Mouse (Mus musculus) MN1 (cell line): Measurements from ENCODE around the gene Wfdc15a.
"Not testable (repeated sequence)": the region's sequence is repeated elsewhere in the genome, so short reads cannot be mapped to it uniquely, and the experiment has no call there.

Experiments
- DNase-seq: peaks from one replicate; pipeline ENCODE4 v3.0.0-alpha.2; 2016; ENCODE audit warnings: low spot score

The Wfdc15a gene

DNA sequence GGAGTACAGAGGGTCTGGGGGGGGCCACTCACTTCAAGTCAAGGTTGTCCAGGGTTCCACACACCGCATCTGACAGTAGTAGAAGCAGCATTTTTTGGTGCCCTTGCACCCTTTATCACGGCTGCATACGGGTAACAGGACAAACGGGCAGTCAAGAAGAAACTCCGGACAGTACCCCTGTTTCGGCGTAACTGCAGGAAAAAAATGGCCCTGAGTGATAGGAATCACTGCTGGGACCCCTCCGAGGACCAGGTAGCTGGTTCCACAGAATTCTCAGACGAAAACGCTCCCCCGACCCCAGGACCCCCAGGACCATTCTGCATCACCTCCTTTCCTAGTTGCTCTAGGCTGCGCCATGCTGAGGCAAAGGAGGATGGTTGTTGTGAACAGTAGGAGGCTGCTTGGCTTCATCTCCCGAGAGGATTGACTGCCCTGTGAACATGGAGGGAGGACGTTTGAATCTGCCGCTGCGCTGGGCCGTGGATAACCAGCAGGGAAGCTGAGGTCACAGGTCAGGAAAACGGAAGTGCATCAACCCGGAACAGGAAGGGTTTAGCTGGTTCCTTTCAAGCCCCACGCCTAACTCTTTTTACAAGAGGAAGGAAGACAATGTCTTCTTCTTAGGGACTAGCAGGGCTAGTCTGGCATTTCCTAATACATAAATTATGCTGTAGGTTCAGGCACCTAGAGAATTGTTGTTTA, at the start of gene Wfdc15a:
Gene Wfdc15a (minus strand): TSS at position 505 of the 702 bp plus-strand sequence.
- no peak for DNase-seq

DNA sequence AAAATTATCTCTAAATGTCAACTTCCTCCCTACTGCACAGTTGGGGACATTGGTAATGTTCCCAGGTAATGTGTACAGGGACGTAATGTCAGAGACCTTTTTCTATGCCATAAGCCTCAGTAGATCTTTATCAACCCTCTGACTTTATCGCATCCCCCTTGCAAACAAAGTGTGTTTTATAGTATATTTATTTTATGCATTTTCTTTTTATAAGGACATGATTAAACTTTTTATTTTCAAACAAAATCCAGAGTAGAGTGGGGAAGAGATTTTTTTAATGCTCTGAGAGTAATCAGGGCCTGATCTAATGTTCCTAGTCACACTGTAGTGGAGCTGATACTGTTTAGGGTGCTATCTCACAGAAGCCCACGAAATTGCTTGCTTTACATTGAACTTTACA, 38.4 kb upstream of the Wfdc15a start, which contains the start of gene Svs2:
Gene Svs2 (minus strand): TSS at position 101 of the 400 bp plus-strand sequence.
- no peak for DNase-seq

DNA sequence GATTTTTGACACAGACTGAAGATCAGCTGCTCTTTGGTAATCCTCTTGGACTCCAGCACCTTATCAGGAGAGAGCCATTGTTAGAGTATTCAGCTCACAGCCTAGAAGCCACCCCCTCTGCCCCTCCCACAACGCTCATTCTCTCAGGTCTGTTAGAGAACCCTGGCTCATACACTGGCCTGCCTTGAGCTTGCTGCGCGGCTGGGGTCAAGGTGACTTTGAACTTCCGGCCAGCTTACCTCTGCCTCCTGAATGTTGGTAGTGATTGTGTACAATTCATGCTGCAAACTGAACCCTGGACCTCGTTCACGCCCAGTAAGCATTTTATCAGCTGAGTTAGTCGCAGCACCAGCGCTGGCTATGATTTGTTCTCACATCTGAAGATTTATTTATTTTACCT, 32.7 kb upstream of the Wfdc15a start:
- no peak for DNase-seq

DNA sequence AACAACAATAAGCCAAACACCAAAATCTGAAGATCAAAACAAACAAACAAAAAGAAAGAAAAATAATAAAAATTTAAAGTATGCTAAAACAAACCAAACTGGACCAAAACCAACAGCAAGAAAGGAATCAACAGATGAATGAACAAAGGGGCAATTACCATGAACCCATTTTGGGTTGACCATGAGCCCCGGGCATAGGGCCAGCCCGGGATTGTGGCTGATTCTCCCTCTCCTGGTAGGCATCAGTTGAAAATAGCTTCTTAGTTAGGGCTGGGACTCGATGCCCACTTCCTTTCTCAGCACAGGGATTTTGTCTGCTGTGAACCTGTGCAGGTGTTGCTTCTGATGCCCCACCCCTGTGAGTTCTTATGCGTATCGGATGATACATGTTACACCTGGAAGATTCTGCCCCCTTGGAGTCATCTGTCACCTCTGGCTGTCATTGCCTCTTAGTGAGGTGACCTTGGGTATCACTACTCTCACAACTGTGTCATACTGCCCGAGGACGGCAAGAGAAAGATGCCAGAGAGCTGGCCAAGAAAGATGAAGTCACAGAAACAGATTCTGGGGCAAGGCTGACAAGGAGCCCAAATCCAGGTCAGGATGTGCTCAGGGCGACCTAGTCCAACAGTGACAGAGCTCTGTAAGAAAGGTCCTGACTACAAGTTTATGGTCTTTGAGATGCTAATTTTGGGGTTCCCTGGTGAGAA, 28.6 kb upstream of the Wfdc15a start:
- no peak for DNase-seq

DNA sequence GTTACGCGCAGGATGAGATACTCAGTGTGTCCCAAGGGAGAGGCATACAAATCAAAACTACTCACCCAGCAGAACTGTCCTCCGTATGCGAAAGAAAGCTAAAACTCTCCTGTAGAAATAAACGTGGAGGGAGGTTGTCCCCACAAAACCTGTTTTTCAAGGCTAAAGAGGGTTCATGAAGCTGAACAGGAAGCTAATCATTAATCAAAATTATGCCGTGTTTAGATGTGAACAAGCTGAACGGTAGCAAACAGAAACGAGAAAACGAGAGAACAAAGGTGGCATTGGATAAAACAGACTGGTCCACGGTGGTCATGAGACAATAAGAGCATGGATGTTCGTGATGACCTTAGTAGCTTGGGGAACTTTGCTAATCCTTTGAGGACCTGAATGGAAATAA, 21.6 kb upstream of the Wfdc15a start, which contains the start of gene Wfdc15b:
Gene Wfdc15b (minus strand): TSS at position 139 of the 400 bp plus-strand sequence.
- no peak for DNase-seq

DNA sequence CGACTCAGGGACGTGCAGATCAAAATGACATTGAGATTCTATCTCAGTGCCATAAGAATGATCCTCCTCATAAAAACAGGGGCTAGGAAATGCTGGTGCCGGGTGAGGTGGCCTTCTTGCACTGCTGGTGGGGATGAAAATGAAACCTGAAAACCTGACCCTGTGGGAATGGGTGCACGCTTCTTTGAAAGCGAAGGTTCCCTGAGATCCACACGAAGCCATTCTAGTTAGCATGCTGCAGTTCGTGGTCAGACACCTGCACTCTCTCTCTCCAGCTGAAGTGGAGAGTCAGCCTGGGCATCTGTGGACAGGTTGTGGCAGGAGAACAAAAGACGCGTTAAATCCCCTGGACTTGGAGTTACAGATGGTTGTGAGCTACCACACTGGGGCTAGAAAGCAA, 19.4 kb upstream of the Wfdc15a start:
- no peak for DNase-seq

DNA sequence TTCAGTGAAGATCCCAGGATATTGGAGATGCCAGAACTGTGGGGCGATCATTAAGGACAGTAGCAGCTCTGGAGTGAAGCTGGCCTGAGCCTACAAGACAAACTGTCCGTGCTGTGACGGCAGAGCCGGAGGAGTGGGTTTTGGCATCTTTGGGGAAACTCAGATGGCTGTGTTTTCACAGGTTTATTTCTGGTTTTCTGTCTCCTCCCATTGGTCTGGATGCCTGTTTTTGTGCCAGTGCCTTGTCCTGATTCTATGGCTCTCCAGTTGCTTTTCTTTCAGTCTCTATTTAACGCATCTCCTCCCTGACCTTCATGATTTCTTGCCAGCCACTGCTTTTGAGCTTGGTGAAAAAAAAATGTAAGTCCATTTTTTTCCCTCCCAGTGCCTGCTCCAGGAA, 12.8 kb upstream of the Wfdc15a start:
- DNase-seq = no peak

DNA sequence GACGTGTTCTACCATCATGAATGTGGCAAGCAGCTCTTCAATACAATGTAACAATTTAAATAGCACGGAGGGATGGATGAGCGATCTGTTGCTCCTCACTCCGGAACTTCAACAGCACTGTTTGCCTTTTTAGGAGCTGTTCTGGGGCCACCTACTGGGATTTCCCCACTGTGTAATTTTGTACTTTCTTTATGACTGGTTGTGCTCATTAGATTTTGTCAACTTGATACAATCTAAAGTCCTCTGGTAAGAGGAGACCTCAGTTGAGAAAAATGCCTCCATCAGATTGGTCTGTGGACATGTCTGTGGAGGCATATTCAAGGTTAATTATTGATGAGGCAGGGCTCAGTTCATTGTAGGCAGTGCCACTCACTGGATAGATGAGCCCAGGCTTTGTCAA, 11.0 kb upstream of the Wfdc15a start:
- DNase-seq = no peak

DNA sequence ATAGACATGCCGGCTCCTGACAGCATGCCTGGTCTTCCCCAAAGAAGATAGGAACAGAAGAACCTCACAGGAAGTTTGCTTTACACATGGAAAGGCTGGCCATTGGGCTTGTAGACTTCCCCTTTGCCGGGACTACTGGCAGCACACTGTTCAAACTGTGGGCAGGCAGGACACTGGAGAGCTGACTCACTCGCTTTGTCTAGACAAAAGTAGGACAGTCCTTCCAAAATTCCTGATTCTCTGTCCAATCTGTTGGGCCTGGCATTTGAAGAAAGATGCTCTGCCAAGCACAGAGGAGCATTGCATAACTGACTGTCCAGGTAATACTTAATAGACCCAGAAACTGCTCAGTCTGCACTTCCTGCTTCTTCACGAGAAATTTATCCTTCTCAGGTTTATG, 6.7 kb upstream of the Wfdc15a start:
- no peak for DNase-seq

DNA sequence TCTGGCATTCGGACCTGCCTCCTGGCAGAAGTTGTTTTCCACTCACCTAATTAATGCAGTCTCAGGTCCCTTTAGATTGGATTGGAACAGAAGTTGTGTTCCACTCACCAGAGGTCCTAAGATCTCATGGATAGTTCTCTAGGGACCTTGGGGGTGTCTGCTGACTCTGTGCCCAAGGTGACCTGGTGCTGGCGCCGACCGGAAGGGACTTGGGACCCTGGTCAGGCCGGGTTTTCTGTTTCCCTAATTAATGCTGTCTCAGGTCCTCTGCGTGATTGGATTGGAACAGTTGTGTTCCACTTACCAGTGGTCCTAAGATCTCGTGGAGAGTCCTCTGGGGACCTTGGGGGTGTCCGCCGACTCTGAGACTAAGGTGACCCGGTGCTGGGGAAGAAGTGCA, 6.1 kb upstream of the Wfdc15a start:
- not testable (repeated sequence) for DNase-seq

DNA sequence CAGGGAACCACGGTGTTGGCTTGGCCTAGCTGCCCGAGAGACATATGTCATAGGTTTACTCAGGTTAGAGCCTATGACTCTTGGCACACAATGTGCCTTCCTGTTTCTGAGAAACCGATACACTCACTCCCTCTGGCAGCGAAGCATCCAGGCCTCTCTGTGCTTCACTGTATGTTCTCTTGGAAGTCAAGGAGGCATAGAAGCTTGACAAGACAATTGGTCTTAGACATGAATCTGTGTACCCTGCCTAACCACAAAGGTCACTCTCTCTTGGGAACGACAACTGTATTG, 3.3 kb downstream of the Wfdc15a start:
- DNase-seq = no peak

DNA sequence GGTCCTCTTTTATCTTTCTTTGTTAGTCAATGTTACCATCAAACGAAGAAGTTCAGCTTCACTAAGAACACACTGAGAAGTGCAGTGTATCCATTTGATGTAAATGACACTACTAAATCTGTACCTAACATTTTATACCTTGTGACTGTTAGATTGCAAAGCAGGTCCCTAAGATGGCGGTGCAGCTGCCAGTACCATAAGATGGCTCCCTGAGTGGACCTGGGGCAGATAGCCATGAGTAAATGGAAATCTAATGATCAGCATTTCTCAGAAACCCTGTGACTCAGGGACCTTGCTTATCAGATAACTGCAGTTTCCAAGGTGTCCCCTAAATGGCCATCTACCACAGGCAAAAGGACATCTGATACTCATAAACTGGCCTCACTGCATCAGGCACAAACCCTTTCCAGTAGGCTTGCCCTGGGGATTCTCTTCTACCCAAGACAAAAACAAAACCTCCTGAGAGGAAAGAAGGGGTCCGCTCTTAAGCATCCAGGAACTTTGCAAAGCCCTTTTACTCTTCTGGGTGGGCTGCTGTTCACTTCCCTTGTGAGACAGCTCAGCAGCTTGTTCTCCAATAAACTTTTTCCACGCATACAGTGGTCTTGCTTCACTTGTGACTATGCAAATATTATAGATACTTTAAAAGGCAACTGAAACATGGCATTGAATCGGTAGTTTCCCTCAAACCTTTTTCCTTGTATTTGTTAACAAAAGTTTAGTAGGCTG, 3.8 kb downstream of the Wfdc15a start:
- DNase-seq = no peak

DNA sequence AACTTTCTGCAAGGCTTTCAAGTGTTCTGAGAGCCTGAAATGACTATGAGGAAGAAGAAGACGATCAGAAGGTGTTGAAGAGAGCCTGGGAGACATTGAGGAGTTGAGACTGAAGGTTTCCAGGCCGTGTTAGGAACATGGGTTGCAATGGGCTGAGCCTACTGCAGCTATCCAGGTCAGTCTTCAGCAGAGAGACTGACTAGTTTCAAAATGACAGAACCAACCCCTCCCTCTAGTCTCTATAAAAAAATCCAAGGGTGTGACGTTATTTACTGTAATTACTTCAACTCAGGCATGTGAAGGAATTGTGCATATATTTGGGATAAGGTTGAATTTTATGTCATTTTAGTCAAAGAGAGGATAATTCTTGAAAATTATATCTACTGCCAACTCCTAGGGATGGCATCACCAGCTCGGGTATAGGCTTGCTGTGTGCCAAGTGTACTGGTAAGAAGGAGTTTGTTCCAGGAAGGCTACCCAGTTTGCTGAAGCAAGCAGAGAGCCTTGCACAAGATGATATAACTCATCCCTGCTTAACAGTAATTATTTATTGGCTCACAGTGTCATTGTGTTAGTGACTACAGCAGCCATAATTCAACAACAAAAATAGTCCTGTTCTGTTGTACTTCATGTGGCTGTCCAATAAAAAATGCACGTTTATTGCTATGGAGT, 4.8 kb downstream of the Wfdc15a start:
- no peak for DNase-seq

DNA sequence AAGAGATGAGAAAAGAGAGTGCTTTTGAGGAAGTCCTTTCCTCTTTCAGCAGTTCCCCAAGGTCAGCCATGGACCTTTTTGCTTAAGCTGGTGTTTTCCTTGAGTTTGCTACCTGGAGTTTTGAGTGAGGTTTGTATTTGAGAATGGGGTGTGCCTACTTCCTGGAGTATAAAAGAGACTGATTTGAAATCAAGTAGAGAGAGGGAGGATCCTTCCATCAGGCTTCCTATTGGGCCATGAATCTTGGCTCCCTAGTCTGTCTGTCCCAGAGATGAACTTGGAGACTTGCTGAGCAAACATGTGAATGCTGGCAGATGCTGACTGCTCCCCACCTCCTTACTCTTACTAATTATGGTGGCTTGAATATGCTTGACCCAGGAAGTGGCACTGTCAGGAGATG, 7.7 kb downstream of the Wfdc15a start:
- no peak for DNase-seq

DNA sequence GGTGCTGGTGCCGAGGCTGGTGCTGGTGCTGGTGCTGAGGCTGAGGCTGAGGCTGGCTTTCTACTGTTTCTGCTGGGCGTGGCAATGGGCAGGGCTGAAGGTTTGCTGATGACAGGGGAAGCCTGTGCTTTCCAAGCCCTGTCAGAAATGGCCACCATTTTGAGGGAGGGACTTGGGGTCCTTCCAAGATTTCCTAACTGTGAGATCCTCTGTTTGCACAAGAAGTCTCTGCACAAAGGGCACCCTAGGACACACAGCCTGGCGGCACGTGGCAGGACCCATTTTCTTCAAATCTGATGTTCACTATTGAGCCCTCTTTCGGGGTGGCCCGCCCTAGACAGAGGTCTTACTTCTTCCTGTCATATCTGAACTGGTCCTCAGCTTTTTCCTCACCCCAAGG, 9.4 kb downstream of the Wfdc15a start, which contains the start of gene Wfdc12:
Gene Wfdc12 (minus strand): TSS at position 33 of the 400 bp plus-strand sequence.
- no peak for DNase-seq

DNA sequence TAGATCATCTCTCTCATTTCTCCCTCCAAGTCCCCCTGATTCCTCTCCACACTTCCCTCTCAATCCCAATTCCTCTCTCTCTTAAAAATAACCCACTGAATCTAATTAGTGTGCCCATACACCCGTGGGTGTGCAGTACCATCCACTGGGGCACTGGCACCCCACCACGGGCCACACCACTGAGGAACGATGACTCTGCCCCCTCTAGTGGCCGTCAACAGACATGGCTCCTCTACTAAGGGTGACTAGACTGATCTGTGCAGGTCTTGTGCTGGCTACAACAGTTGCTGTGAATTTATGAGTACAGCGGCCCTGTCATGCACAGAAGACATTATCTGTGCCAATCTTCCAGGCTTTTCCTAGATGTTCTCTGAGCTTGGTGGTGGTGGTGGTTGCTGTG, 11.2 kb downstream of the Wfdc15a start:
- DNase-seq = no peak

DNA sequence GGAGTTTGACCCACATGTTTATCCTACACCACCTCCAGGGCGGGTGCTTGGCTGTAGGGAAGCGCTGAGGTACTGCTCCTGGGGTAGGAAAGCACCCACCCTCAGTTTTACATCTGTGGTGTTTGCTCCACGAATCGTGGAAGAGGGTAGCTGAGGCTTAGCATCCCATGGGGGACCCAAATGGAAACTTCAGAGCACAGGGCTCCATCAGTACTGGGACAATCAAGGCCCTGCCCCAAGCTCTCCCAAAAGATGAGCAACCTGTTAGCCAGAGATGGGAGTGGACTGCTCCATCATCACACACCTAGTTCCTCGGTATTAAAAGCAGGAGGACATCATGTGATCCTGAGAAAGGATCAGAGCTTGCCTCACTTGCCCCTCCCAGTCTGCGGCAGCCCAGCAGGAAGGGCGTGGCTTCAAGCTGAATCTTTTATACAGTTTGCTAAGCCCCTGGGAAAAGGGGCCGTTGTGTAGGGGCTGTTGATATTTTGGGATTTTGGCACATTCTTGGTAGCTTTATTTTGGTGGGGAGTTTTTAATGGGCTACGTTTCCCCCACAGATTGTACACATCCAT, 15.7 kb downstream of the Wfdc15a start:
- no peak for DNase-seq

DNA sequence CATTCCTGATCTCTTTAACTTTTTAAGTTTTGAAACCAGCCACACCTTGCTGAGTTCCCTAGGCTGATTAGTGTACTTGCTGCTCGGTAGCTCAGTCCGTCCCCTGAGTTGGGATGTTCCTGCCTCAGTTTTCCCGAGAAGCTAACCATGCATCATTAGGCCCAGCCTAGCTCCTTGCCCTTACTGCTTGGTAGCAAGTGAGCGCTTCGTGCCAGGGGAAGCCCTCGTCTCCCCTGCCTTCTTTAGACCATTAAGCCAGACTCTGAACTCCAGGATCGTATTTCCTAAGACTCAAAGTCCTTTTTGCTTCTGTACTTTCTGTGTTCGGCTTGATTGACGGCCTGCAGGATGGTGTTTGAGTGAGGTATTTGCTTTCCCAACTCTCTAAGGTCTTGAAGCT, 16.6 kb downstream of the Wfdc15a start:
- no peak for DNase-seq

DNA sequence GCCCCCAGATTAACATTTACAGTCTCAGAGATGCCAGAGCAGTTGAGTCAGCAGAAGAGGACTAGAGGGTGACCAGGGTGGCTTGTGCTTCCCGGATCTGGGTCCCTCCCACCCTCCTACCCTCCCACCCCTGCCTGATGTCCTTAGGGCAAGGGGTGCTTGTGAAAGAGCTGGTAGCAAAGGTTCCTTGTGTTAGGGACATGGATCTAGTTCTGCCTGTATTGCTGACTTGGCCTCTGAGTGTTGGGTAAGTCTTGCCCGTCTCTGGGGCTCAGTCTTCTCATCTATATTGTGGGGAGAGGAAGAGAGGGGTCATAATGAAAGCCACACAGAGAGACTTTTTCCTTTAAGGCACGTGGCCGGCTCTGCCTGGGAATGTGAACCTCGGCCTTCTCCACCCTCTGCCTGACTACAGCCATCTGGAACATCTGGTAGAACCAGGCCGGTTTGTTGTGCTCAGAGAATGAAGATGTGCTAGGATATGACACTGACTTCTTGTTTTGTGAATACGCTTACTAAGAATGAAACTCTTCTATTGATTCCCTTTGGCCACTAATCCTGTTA, 17.2 kb downstream of the Wfdc15a start, which contains the start of gene Wfdc5:
Gene Wfdc5 (minus strand): TSS at position 51 of the 564 bp plus-strand sequence.
- DNase-seq = no peak

DNA sequence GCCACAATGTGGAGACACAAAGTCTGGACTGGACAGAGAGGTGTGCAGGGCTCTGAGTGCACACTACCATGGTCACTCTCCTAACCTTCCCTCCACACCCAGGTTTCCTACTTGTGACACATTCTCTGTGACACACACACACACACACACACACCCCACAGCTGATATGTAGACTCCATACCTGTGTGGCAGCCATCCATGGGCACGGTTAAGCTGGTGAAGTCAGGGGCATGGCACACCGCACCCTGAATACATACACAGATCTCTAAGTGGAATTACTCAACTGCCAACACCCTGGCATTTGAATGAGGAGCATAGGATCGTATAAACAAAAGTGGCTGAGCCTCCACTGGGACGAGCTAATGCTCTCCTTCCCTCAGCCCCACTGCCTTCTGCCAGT, 19.2 kb downstream of the Wfdc15a start:
- DNase-seq = no peak

DNA sequence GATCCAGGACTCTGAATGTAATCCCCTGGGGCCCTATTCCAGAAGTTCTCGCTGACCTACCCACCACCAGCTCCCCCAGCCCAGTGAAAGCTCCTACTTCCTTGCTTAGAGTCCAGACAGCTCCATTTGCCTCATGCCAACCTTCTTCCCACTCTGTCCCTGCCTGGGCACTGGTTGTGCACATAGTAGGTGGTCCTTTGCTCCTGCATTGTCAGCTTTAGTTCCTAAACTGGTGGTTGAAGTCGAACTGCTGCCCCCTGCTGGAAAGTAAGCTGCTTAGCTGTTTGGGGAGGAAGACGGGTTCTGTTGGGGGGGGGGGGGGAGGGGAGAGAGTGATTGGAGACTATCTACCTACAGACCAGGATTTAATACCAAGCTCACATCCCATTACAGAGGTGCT, 19.8 kb downstream of the Wfdc15a start:
- DNase-seq = no peak

DNA sequence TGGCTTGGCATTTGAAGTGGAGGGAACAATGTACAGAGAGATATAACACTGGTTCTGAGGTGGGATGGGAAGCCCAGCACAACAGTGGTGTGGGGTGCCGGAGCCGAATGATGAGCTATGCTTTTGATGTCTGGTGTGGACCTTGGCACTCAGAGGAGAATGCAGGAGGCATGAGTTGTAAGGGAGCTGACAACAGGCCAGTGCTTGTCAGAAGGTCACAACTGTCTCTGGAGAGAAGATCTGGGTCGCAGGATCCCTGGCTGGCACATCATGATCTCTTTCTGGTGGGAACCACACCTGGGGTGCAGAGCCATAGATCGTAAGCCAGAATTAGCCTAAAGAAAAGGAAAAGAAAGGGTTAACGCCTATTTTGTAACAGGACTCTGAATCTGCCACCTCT, 22.1 kb downstream of the Wfdc15a start:
- DNase-seq = no peak
